Mouse (Mus musculus): Measurements from ENCODE around the gene Nfia. TPM values are rescaled to one million over a fixed set of nuclear protein-coding genes. Genes with fewer than 3 reads are reported as not detected.

Gene Nfia
- polyA plus RNA-seq, 1 experiment from 2014 or later, result 15.9 TPM

DNA sequence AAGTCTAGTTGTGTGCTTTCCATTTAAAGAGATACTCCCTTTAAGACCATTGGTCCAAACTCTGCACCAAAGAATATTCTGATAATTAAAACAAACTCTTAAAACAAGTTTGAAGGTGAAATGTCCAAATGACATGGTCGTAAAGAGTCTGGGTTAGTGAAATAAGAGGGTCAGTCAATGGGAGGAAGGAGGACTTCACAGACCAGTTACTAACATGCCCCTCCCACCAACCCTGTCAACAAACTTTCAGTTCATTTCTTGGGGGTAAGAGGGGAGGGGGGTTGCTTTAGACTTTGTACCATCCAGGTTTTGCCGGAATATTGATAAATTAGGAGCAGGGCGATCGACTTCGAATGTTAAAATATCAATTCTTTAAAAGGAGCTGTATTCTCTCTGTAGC, 1.1 kb upstream of the Nfia start:
- peak overlapping the region; percentile 49 for H3K4me3 ChIP-seq (ENCODE audit: low read depth, low read length)
- 0 out of 2 replicates have a peak, but pooled peaks cover 9% of the 10 kb centered on the region for H3K4me1 ChIP-seq (replicated peaks; ENCODE audit: control insufficient read depth, insufficient read depth, low read length)
- peak overlapping the region; percentile 91; the same call in 1 of the 2 replicates for H3K27ac ChIP-seq (ENCODE audit: low read depth, low read length)
- WGBS, result 12% methylated on average over 5 of the region's 5 CpGs
- no peak for ATAC-seq
- H3K4me2 ChIP-seq (replicated peaks; ENCODE audit: low read depth), result peak overlapping the region; percentile 69
- no peaks in the 10 kb centered on the region for H3K9me3 ChIP-seq (ENCODE audit: control insufficient read depth)
- H3K9ac ChIP-seq (ENCODE audit: low read depth, low read length), result peak overlapping the region; percentile 35
- H3K27me3 ChIP-seq (replicated peaks; ENCODE audit: control insufficient read depth, insufficient read depth, low read length), result no peaks in the 10 kb centered on the region
- no peak for TF ChIP-seq CTCF (IDR thresholded peaks at IDR 0.05; ENCODE audit: low read depth)
- H3K36me3 ChIP-seq (ENCODE audit: control insufficient read depth, insufficient read depth), result no peaks in the 10 kb centered on the region

DNA sequence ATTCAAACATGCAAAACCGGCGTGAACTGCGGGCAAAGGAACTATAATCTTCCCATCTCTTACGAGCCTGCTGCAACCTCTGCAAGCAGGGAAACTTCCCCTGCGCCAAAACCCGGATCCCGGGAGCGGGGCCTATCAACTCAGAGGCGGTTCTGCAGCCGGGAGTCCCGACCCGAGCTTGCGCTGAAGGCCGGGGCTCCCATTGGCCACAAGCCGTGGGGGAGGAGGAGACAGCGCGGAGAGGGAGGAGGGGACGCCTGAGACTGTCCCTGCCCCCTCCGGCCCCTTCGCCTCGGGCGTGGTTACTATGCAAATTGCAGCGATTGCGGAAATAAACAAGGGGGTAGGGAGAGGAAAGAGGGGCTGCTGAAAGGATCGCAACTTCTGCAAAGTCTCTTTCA, 450 bp upstream of the Nfia start:
- 0 out of 2 replicates have a peak, but pooled peaks cover 9% of the 10 kb centered on the region for H3K4me1 ChIP-seq (replicated peaks; ENCODE audit: control insufficient read depth, insufficient read depth, low read length)
- TF ChIP-seq CTCF (IDR thresholded peaks at IDR 0.05; ENCODE audit: low read depth), result no peak
- under 1% methylated on average over 25 of the region's 25 CpGs for WGBS

DNA sequence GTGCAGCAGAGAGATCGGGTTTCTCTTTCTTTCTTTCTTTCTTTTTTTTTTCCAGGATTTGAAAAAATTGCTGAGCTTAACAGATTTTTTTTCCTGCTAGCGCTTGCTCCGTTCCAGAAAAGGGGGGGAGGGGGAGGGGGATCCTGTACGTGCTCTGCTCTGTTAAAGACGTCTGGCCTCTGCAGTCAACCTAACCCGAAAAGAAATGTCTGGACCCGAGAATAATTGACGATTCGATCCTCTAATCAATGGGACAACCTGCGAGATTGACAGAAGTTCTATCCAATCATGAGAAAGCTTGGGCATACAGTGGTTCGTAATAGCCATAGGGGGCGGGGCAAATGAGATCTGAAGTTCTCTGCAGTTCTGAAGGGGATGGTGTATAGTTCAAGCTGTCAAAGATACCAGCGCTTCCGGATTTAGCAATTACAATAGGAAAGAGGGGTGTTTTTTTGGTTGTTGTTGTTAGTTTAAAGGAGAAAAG, 618 bp downstream of the Nfia start:
- Histone ChIP-seq H3K9ac (ENCODE audit: low read depth, low read length) (no peak overlapping the region), H3K4me2 (replicated peaks; ENCODE audit: low read depth) (peak overlapping the region; percentile 69), H3K4me1 (replicated peaks; ENCODE audit: control insufficient read depth, insufficient read depth, low read length) (0 out of 2 replicates have a peak, but pooled peaks cover 9% of the 10 kb centered on the region), H3K27me3 (replicated peaks; ENCODE audit: control insufficient read depth, insufficient read depth, low read length) (no peaks in the 10 kb centered on the region), H3K9me3 (ENCODE audit: control insufficient read depth) (no peaks in the 10 kb centered on the region), H3K36me3 (ENCODE audit: control insufficient read depth, insufficient read depth) (no peaks in the 10 kb centered on the region), H3K27ac (ENCODE audit: low read depth, low read length) (peak overlapping the region; percentile 91; the same call in 1 of the 2 replicates), H3K4me3 (ENCODE audit: low read depth, low read length) (peak overlapping the region; percentile 49)
- no peak for TF ChIP-seq CTCF (IDR thresholded peaks at IDR 0.05; ENCODE audit: low read depth)
- under 1% methylated on average over 14 of the region's 14 CpGs for WGBS
- ATAC-seq, result peak; percentile 80

More for the DNA sequence above, 450 bp upstream of the Nfia start:
- Histone ChIP-seq H3K4me3 (ENCODE audit: low read depth, low read length) (peak overlapping the region; percentile 49), H3K4me2 (replicated peaks; ENCODE audit: low read depth) (peak overlapping the region; percentile 69), H3K27me3 (replicated peaks; ENCODE audit: control insufficient read depth, insufficient read depth, low read length) (no peaks in the 10 kb centered on the region), H3K9me3 (ENCODE audit: control insufficient read depth) (no peaks in the 10 kb centered on the region), H3K27ac (ENCODE audit: low read depth, low read length) (peak overlapping the region; percentile 91), H3K36me3 (ENCODE audit: control insufficient read depth, insufficient read depth) (no peaks in the 10 kb centered on the region), H3K9ac (ENCODE audit: low read depth, low read length) (peak overlapping the region; percentile 35)
- ATAC-seq, result peak; percentile 97

DNA sequence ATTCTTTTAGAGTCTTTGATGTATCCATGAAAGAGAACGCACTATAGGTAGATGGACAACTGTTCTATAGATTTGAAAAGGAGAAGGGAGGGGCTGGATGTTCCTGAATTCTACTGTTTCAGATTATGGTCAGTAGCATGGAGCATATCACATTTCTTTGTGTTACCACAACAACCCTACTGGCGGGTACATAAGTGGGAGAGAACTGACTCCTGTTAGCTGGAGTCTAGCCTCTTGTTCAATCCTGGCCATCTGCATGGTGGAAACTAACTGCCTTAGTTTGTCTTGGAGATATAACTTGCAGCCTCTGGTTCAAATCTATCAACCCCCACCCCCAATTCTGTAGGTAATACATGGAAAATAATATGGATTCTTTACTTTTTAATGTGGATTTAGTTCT, 1.3 kb downstream of the Nfia start:
- no peak for TF ChIP-seq CTCF (IDR thresholded peaks at IDR 0.05; ENCODE audit: low read depth)
- no peak overlapping the region; the same call in 1 of the 2 replicates for H3K27ac ChIP-seq (ENCODE audit: low read depth, low read length)
- H3K4me3 ChIP-seq (ENCODE audit: low read depth, low read length), result peak overlapping the region; percentile 49; the same call in 1 of the 2 replicates
- H3K36me3 ChIP-seq (ENCODE audit: control insufficient read depth, insufficient read depth), result no peaks in the 10 kb centered on the region
- H3K4me2 ChIP-seq (replicated peaks; ENCODE audit: low read depth), result peak overlapping the region; percentile 69
- H3K4me1 ChIP-seq (replicated peaks; ENCODE audit: control insufficient read depth, insufficient read depth, low read length), result 0 out of 2 replicates have a peak, but pooled peaks cover 9% of the 10 kb centered on the region
- H3K27me3 ChIP-seq (replicated peaks; ENCODE audit: control insufficient read depth, insufficient read depth, low read length), result no peaks in the 10 kb centered on the region
- WGBS, result 74% methylated on average over 2 of the region's 2 CpGs
- H3K9ac ChIP-seq (ENCODE audit: low read depth, low read length), result no peak overlapping the region
- no peak for ATAC-seq
- no peaks in the 10 kb centered on the region for H3K9me3 ChIP-seq (ENCODE audit: control insufficient read depth)

DNA sequence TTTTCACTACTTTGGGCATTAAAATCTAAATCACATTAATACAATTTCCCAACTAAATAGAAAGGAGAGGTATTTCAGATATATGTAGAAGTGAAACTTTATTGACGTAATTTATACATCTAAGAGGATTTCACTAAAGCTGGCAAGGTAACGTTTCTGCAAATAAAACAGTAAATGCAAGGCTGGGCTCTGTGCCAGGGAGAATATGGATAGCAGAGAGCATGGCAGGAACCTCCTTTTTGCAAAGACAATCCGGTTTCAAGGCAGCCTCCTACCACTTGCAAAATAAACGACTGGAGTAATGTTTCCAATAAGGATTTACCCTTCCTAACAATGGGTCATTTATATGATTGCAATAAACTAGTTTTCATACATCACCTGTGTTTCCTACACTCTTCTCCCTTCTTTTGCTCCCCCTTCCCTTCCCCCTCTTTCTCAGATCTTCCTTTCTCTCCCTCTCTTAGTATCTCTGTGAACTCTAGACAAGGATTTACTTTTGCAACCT, 2.0 kb downstream of the Nfia start:
- H3K9me3 ChIP-seq (ENCODE audit: control insufficient read depth), result no peaks in the 10 kb centered on the region
- H3K4me1 ChIP-seq (replicated peaks; ENCODE audit: control insufficient read depth, insufficient read depth, low read length), result 0 out of 2 replicates have a peak, but pooled peaks cover 9% of the 10 kb centered on the region
- H3K27ac ChIP-seq (ENCODE audit: low read depth, low read length), result no peak overlapping the region
- H3K4me3 ChIP-seq (ENCODE audit: low read depth, low read length), result peak overlapping the region; percentile 94
- no peak for ATAC-seq
- 31% methylated on average over 4 of the region's 4 CpGs for WGBS
- H3K9ac ChIP-seq (ENCODE audit: low read depth, low read length), result 0 out of 2 replicates have a peak overlapping the region, but pooled peaks have one; percentile 7
- TF ChIP-seq CTCF (IDR thresholded peaks at IDR 0.05; ENCODE audit: low read depth), result no peak
- peak overlapping the region; percentile 95 for H3K4me2 ChIP-seq (replicated peaks; ENCODE audit: low read depth)
- no peaks in the 10 kb centered on the region for H3K36me3 ChIP-seq (ENCODE audit: control insufficient read depth, insufficient read depth)
- H3K27me3 ChIP-seq (replicated peaks; ENCODE audit: control insufficient read depth, insufficient read depth, low read length), result no peaks in the 10 kb centered on the region

DNA sequence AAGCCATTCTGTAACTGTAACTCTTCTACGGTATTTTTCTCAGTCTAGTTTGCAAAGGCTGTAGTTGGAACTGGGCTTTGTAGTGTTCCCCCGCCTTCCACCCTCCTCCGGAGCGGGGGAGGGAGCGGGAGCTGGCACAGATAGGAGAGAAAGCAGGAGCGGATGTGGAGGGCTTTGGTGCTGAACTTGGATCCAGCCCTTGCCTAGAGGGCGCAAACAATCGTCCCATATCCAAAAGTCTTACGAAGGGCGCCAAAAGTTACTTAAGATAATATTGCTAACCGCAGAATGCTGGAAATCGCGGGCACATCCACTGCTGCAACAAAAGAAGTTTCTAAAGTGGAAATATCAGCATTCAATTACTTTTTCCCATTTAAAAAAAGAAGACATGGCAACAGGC, 2.5 kb downstream of the Nfia start:
- H3K27ac ChIP-seq (ENCODE audit: low read depth, low read length), result no peak overlapping the region; the same call in 1 of the 2 replicates
- under 1% methylated on average over 13 of the region's 13 CpGs for WGBS
- H3K9me3 ChIP-seq (ENCODE audit: control insufficient read depth), result no peaks in the 10 kb centered on the region
- no peak for ATAC-seq
- H3K36me3 ChIP-seq (ENCODE audit: control insufficient read depth, insufficient read depth), result no peaks in the 10 kb centered on the region
- peak overlapping the region; percentile 95 for H3K4me2 ChIP-seq (replicated peaks; ENCODE audit: low read depth)
- H3K9ac ChIP-seq (ENCODE audit: low read depth, low read length), result 0 out of 2 replicates have a peak overlapping the region, but pooled peaks have one; percentile 7
- TF ChIP-seq CTCF (IDR thresholded peaks at IDR 0.05; ENCODE audit: low read depth), result peak; percentile 47
- peak overlapping the region; percentile 94 for H3K4me3 ChIP-seq (ENCODE audit: low read depth, low read length)
- H3K4me1 ChIP-seq (replicated peaks; ENCODE audit: control insufficient read depth, insufficient read depth, low read length), result 0 out of 2 replicates have a peak, but pooled peaks cover 9% of the 10 kb centered on the region
- no peaks in the 10 kb centered on the region for H3K27me3 ChIP-seq (replicated peaks; ENCODE audit: control insufficient read depth, insufficient read depth, low read length)

Measured in intestine, postnatal 0 days (tissue).